Mouse (Mus musculus) G1E (cell line): Measurements from ENCODE around the gene Tom1l2.

ENCODE experiments used
- CTCF ChIP-seq: IDR thresholded peaks from 2 replicates; pipeline ENCODE4 v1.5.1; 2012; ENCODE audit warnings: low read depth, low read length, inconsistent platforms, mixed read lengths
- GATA1 ChIP-seq: IDR thresholded peaks from 2 replicates; pipeline ENCODE4 v1.6.1; 2012; ENCODE audit warnings: borderline replicate concordance, low read length, inconsistent platforms, mixed read lengths
- TAL1 ChIP-seq: conservative IDR thresholded peaks from 2 replicates; pipeline ENCODE4 v1.6.1; 2012; ENCODE audit warnings: low read depth, low read length, inconsistent platforms, mixed read lengths

DNA sequence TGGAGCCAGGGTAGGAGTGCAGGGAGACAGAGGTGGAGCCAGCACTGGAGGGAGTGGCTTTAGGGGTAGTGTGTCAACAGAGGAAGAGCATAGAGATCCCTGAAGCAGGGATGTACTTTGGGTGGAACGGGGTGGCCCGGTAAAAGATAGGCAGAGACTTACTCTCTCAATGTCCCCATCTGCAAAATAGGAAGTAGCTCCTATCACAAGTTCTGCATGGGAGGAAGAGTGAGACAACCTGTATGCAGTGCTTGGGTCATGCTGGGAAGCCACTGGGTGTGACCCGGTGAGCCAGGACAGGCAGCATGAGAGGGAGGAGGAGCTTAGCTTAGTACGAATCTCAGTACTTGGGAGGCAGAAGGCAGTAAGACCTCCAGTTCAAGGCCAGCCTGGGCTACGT lies 6.4 kb upstream of the Tom1l2 start:
- TF ChIP-seq TAL1 (no peak), CTCF (no peak), GATA1 (no peak)
